Mouse (Mus musculus) liver, adult 2 months (tissue): ENCODE results near the gene Tssk1. TPM values are rescaled to one million over a fixed set of nuclear protein-coding genes. Genes with fewer than 3 reads are reported as not detected.

Experiments used
- DNase-seq: peaks from one replicate; pipeline ENCODE4 v3.0.0-alpha.2; 2011; ENCODE audit warnings: low read depth, low spot score; ENCODE audit errors: extremely low read depth
- H3K27ac ChIP-seq: fragments of 200-500 bp; replicated peaks from 2 replicates; pipeline ENCODE4 v1.5.1; 2012; ENCODE audit warnings: low read depth, mild to moderate bottlenecking, control low read depth, inconsistent platforms, low read length; ENCODE audit not compliant: insufficient read depth
- H3K27me3 ChIP-seq: fragments of 200-500 bp; 2 replicates; pipeline ENCODE4 v1.6.1; 2012; ENCODE audit warnings: mild to moderate bottlenecking, moderate library complexity, low read length, inconsistent platforms; ENCODE audit not compliant: control insufficient read depth, insufficient read depth
- H3K36me3 ChIP-seq: fragments of 200-500 bp; 2 replicates; pipeline ENCODE4 v1.6.1; 2012; ENCODE audit warnings: low read length, inconsistent platforms; ENCODE audit not compliant: control insufficient read depth, insufficient read depth
- H3K4me1 ChIP-seq: fragments of 200-500 bp; 2 replicates; pipeline ENCODE4 v1.6.1; 2011; ENCODE audit warnings: low read length; ENCODE audit not compliant: control insufficient read depth, insufficient read depth
- H3K4me3 ChIP-seq: fragments of 200-500 bp; 2 replicates; pipeline ENCODE4 v1.5.1; 2011; ENCODE audit warnings: low read depth, mild to moderate bottlenecking, control low read depth, low read length, moderate library complexity; ENCODE audit not compliant: insufficient read depth
- H3K79me2 ChIP-seq: fragments of 200-500 bp; 2 replicates; pipeline ENCODE4 v1.6.1; 2012; ENCODE audit warnings: inconsistent platforms, mild to moderate bottlenecking, low read length, moderate library complexity; ENCODE audit not compliant: control insufficient read depth, insufficient read depth
- H3K9ac ChIP-seq: fragments of 200-500 bp; 2 replicates; pipeline ENCODE4 v1.6.1; 2012; ENCODE audit warnings: low read depth, mild to moderate bottlenecking, control low read depth, inconsistent platforms, low read length
- CTCF ChIP-seq: fragments of 200-500 bp; IDR thresholded peaks from 2 replicates; pipeline ENCODE4 v1.5.1; 2011; ENCODE audit warnings: low read depth, low read length, control low read depth
- POLR2A ChIP-seq: fragments of 200-500 bp; IDR thresholded peaks from 2 replicates; pipeline ENCODE4 v1.6.1; 2011; ENCODE audit warnings: low read length, control low read depth; ENCODE audit not compliant: insufficient read depth; ENCODE audit errors: extremely low read depth
- WGBS: fragments of 180-500 bp; shearing (Covaris S2); methylation state at CpG from one replicate; pipeline ENCODE4 v1.1.7; 2018; 5-methylcytosine and 5-hydroxymethylcytosine counted together
- polyA plus RNA-seq: library from polyadenylated mRNA; depleted of rRNA; stranded (reverse); fragments of >200 nt; gene quantifications from 2 replicates; pipeline ENCODE4 v1.2.3, GENCODE M21; 2012
- total RNA-seq: library from RNA; depleted of rRNA; stranded (reverse); fragments of >200 nt; gene quantifications from 2 replicates; pipeline ENCODE4 v1.2.3, GENCODE M21; 2014

The Tssk1 gene
- total and polyA plus RNA-seq, 2 experiments, result 0.06 to 0.09 TPM

DNA sequence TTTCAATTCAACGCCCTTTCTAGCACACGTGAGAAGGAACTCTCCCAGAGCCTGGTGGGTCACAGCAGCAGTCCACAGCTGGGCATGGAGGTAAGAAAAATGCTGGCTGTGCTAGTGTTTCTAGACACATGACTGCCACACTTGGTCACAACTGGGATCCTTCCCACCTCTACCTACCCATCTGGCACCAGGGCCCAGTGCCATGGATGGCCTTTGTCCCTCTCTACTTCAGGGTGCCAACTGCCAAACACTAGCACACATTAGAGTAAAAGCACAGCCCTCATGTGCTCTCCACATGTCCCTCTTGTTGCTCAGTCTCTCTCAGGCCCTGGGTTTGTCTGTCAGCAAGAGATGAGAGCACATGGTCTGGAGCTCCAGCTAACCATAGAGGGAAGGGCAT, 35.6 kb downstream of the Tssk1 start:
- DNase-seq, result peak; percentile 74
- Histone ChIP-seq H3K4me3 (no peak overlapping the region), H3K36me3 (peaks cover 2% of the 10 kb centered on the region; the same call in 1 of the 2 replicates), H3K79me2 (peaks cover 5% of the 10 kb centered on the region; the same call in 1 of the 2 replicates), H3K27me3 (no peaks in the 10 kb centered on the region), H3K27ac (no peak overlapping the region), H3K9ac (no peak overlapping the region), H3K4me1 (peaks cover 13% of the 10 kb centered on the region)
- no peak for TF ChIP-seq CTCF
- TF ChIP-seq POLR2A, result no peak
- 76% methylated on average over 2 of the region's 2 CpGs for whole genome bisulfite sequencing

DNA sequence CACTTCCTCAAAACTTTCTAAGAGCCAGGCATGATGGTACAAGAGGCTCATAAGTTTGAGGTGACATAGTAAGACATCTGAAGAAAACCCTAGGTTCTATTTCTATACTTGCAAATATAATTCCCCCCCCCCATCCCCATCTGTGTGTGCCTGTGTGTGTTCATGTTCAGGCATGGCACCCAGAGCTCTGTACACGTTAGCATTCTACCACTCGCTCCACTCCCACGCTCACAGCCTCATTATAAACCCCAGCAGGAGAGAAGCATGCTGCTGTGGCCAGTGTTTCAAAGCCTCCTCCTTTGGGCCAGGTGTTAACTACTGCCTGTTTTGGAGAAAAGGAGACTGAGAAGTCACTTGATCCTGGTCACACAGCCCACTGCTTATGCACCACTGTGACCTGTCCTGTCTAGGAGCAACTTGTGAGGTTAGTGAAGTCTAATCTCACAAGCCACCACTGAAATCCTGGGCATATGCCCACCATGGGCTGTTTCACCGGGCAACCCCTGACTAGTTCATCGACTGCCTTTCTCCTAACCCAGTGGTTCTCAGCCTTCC, 38.0 kb downstream of the Tssk1 start:
- Histone ChIP-seq H3K9ac (no peak overlapping the region), H3K27me3 (no peaks in the 10 kb centered on the region), H3K27ac (no peak overlapping the region), H3K4me3 (no peak overlapping the region), H3K79me2 (peaks cover 5% of the 10 kb centered on the region; the same call in 1 of the 2 replicates), H3K36me3 (no peaks in the 10 kb centered on the region), H3K4me1 (peaks cover 4% of the 10 kb centered on the region; the same call in 1 of the 2 replicates)
- no peak for DNase-seq
- WGBS, result 83% methylated on average over 5 of the region's 5 CpGs
- no peak for TF ChIP-seq CTCF
- TF ChIP-seq POLR2A, result no peak

DNA sequence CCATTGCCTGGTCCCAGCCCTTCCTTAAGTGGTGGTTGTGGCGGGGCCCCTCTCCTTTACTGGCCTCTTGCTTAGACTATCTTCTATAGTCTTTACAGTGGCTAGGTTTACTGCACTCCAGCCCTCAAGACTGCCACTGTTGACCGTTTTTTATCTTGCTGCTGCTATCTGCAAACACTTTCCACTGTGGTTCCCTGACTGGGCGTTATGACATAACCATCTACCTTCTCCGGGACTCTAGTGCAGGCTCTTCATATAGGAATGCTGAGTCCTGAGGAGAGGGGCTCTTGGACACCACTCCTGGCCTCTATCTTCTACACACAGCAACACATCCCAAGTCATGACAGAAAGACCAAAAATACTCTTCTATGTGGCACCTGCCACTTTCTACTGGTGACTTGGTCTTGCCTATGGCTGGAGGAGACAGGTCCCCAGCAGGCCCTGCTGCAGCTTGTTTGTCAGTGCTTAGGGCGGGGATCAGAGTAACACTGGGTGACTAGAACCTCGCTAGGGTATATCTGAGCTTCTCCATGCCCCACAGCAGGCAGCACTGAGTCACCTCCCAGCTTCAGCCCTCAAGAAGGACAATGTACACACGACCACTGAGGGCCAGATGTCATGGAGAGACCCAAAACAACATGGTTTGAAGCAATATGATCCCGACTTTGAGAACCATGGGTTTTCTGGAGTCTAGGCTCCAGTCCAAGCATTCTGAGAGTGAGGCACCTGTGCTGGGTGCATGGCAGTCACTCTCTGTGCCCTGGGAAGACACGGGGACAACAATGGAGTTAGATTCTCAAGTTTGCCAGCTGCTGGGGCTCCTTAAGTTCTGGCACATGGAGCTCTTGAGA, 39.8 kb downstream of the Tssk1 start:
- no peak for DNase-seq
- no peak overlapping the region for H3K27ac ChIP-seq
- no peak overlapping the region for H3K4me3 ChIP-seq
- TF ChIP-seq CTCF, result no peak
- no peak for TF ChIP-seq POLR2A
- WGBS, result 71% methylated on average over 9 of the region's 9 CpGs
- no peak overlapping the region for H3K9ac ChIP-seq
- no peaks in the 10 kb centered on the region for H3K27me3 ChIP-seq
- H3K79me2 ChIP-seq, result no peaks in the 10 kb centered on the region
- H3K36me3 ChIP-seq, result no peaks in the 10 kb centered on the region
- peaks cover 2% of the 10 kb centered on the region; the same call in 1 of the 2 replicates for H3K4me1 ChIP-seq

GRCm38 (mm10) chr16:17934445-17934910, 40.5 kb downstream of the Tssk1 start:
- H3K4me1 ChIP-seq, result no peaks in the 10 kb centered on the region; the same call in 1 of the 2 replicates
- WGBS, result 45% methylated on average over 3 of the region's 3 CpGs
- no peaks in the 10 kb centered on the region for H3K36me3 ChIP-seq
- DNase-seq, result no peak
- no peak overlapping the region for H3K9ac ChIP-seq
- no peaks in the 10 kb centered on the region for H3K79me2 ChIP-seq
- no peak overlapping the region for H3K27ac ChIP-seq
- no peak for TF ChIP-seq CTCF
- TF ChIP-seq POLR2A, result no peak
- no peaks in the 10 kb centered on the region for H3K27me3 ChIP-seq
- no peak overlapping the region for H3K4me3 ChIP-seq

DNA sequence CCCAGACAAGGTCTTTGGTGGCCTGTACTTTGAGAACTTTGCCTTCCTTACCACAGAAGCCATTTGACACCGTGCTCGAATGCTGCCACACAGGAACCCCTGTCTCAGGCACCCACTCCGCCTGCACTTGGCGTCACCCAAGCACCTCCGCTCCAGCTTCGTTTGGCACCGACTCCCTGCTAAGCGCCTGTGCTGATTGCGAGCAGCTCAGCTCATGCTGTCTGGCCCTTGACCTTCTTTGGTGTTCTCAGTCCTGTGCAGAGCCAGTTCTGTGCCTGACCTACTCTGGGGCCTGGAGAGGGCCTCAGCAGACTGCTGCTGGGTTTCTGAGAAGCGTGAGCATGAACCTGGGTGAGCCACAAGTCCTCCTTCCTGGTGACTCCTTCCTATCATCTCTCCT, 42.8 kb downstream of the Tssk1 start:
- H3K79me2 ChIP-seq, result no peaks in the 10 kb centered on the region
- WGBS, result 83% methylated on average over 10 of the region's 10 CpGs
- no peaks in the 10 kb centered on the region for H3K36me3 ChIP-seq
- H3K9ac ChIP-seq, result no peak overlapping the region
- DNase-seq, result no peak
- no peaks in the 10 kb centered on the region for H3K4me1 ChIP-seq
- H3K27ac ChIP-seq, result no peak overlapping the region
- no peak for TF ChIP-seq CTCF
- TF ChIP-seq POLR2A, result no peak
- H3K4me3 ChIP-seq, result no peak overlapping the region
- H3K27me3 ChIP-seq, result no peaks in the 10 kb centered on the region
